Mouse (Mus musculus) G1E (cell line): ENCODE measurements around the gene Zcchc7. TPM values are rescaled to one million over a fixed set of nuclear protein-coding genes. Genes with fewer than 3 reads are reported as not detected.
A peak's percentile ranks its signal among the peaks of the same experiment; 100 is the strongest.

Experiments used
- ATAC-seq: 2 replicates; pipeline ENCODE4 v1.8.0; 2016; ENCODE audit warnings: mild to moderate bottlenecking; ENCODE audit not compliant: insufficient number of reproducible peaks, poor library complexity, low FRiP score, severe bottlenecking; ENCODE audit errors: extremely low read depth
- DNase-seq: peaks from one replicate; pipeline ENCODE4 v3.0.0; 2012; ENCODE audit warnings: low spot score
- H3K27me3 ChIP-seq: 2 replicates; pipeline ENCODE4 v1.6.1; 2012; ENCODE audit warnings: mild to moderate bottlenecking, low read length, inconsistent platforms; ENCODE audit not compliant: insufficient read depth
- H3K36me3 ChIP-seq: replicated peaks from 2 replicates; pipeline ENCODE3; 2012; ENCODE audit warnings: mild to moderate bottlenecking, inconsistent platforms
- H3K4me1 ChIP-seq: 2 replicates; pipeline ENCODE4 v1.6.1; 2012; ENCODE audit warnings: low read depth, low read length, inconsistent platforms, mixed read lengths; ENCODE audit not compliant: insufficient read depth
- H3K4me3 ChIP-seq: 2 replicates; pipeline ENCODE4 v1.5.1; 2012; ENCODE audit warnings: low read depth, mild to moderate bottlenecking, inconsistent platforms, low read length, moderate library complexity, mixed read lengths
- H3K9me3 ChIP-seq: replicated peaks from 2 replicates; pipeline ENCODE4 v1.6.1; 2012; ENCODE audit warnings: inconsistent platforms
- CTCF ChIP-seq: IDR thresholded peaks from 2 replicates; pipeline ENCODE4 v1.5.1; 2012; ENCODE audit warnings: low read depth, low read length, inconsistent platforms, mixed read lengths
- GATA1 ChIP-seq: IDR thresholded peaks from 2 replicates; pipeline ENCODE4 v1.6.1; 2012; ENCODE audit warnings: borderline replicate concordance, low read length, inconsistent platforms, mixed read lengths
- GATA2 ChIP-seq: IDR thresholded peaks from 2 replicates; pipeline ENCODE4 v1.6.1; 2012; ENCODE audit warnings: low read depth, low read length, inconsistent platforms, borderline replicate concordance
- POLR2AphosphoS5 ChIP-seq: IDR thresholded peaks from 2 replicates; pipeline ENCODE4 v1.6.1; 2012; ENCODE audit warnings: low read depth, low read length, inconsistent platforms; ENCODE audit not compliant: insufficient replicate concordance
- TAL1 ChIP-seq: conservative IDR thresholded peaks from 2 replicates; pipeline ENCODE4 v1.6.1; 2012; ENCODE audit warnings: low read depth, low read length, inconsistent platforms, mixed read lengths
- polyA plus RNA-seq: library from polyadenylated mRNA; stranded (reverse); fragments of >175 nt; gene quantifications from 2 replicates; pipeline ENCODE4 v1.2.3, GENCODE M21; 2012
- total RNA-seq, 2 experiments: library from RNA; stranded (forward) in 1 of 2; stranded (reverse) in 1 of 2; fragments of 200-1000 nt in 1 of 2; fragments of >200 nt in 1 of 2; fragmentation: Nextera tagmentation in 1 of 2; gene quantifications; 2 replicates each; pipeline ENCODE4 v1.2.3; 2014 to 2017

The Zcchc7 gene
- total and polyA plus RNA-seq, 3 experiments, result 28.6 to 129 (median 61.3) TPM

DNA sequence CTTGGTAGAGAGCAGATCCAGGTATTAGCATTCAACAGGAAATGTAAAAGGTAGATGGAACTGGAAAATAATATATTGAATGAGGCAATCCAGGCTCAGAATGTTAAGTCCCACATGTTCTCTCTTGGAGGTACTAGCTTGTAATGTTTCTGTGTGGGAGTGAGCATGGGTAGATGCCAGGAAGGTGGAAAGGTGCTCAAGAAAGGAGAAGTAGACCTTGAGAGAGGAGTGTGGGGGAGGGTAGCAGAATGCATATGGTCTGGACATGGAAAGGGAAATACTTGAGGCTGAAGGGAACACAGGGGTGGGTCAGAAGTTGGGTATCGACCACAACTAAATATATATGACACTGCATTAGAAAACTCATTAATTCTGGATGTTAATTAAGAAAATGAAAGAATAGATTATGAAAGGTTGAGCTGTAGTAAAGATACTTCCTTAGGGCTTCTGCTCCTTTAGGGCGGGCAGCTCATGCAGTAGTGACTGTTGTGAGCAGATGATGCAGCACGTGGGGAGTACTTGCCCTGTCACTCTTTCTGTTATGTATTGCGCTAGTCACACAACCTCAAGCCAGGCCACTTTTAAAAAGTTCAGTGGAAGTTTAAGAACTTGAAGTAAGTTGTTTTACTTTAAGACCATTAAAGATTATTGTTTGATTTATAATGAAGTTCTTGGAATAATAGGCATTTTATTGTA is 24.9 kb downstream of the Zcchc7 start:
- Histone ChIP-seq H3K36me3 (peaks cover 15% of the 10 kb centered on the region), H3K9me3 (no peaks in the 10 kb centered on the region), H3K27me3 (no peaks in the 10 kb centered on the region), H3K4me3 (no peak overlapping the region; the same call in 1 of the 2 replicates), H3K4me1 (peaks cover 9% of the 10 kb centered on the region)
- DNase-seq, result no peak
- peak; percentile 15; the same call in 1 of the 2 replicates for ATAC-seq
- TF ChIP-seq POLR2AphosphoS5 (no peak), GATA2 (no peak), GATA1 (no peak), TAL1 (no peak), CTCF (no peak)

DNA sequence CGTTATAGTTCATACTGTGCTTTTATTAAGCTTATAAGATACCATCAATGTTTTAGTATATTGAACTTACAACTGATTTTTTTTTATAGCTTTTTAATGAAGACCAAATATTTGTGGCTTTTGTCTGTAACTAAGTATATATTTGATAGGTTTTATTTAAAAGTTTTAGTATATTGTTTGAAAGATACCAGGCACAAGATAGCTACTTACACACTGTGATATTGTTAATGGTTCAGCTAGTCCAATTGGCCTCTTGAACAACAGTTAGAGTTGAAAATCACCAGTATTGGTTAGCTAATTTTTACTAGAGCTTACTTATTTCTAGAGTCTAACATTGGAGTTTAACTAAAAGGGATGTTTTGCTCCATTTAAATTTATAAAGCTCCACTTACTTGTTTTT is 25.8 kb downstream of the Zcchc7 start:
- ATAC-seq, result no peak
- H3K9me3 ChIP-seq, result no peaks in the 10 kb centered on the region
- TF ChIP-seq POLR2AphosphoS5, result no peak
- no peak for TF ChIP-seq TAL1
- TF ChIP-seq GATA2, result no peak
- TF ChIP-seq GATA1, result no peak
- TF ChIP-seq CTCF, result no peak
- H3K27me3 ChIP-seq, result no peaks in the 10 kb centered on the region
- peaks cover 17% of the 10 kb centered on the region for H3K36me3 ChIP-seq
- H3K4me1 ChIP-seq, result peaks cover 9% of the 10 kb centered on the region
- DNase-seq, result no peak
- no peak overlapping the region for H3K4me3 ChIP-seq

DNA sequence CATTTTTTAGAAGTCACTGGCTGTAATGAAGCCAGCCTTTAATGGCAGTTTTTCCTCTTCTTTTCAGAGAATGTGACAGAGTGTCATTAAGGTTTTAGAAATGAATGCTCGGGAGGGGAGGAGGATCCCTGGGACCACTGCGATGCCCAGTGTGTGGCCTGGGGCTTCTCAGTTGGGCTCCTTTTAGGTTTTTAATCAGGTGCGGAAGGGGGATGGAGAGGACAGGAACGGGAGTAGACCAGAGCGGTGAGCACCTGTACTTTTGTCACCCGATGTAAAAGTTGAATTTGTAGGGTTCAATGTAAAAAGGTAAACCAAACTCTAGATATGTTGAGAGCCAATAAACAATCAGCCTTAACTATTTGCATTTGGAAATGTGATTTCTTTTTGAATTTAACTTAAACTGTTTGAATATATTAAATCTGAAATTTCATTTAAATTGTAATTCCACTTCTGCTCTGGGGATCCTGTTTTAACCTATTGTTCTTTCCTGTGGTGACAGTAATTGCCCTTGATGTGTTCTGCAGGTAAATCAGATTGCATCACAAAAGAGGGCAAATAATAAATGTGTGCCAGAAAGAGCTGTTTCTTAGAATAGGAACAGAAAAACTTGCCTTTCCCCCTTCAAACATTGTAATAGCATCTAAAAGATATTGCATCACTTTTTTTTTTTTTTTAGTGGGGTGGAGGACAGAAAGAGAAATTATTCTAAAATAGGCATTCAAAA is 28.1 kb downstream of the Zcchc7 start:
- ATAC-seq (no peak), DNase-seq (no peak)
- Histone ChIP-seq H3K4me1 (peaks cover 7% of the 10 kb centered on the region), H3K9me3 (no peaks in the 10 kb centered on the region), H3K4me3 (no peak overlapping the region), H3K27me3 (no peaks in the 10 kb centered on the region), H3K36me3 (peaks cover 26% of the 10 kb centered on the region)
- TF ChIP-seq CTCF, result no peak
- no peak for TF ChIP-seq TAL1
- TF ChIP-seq POLR2AphosphoS5, result no peak
- TF ChIP-seq GATA2, result no peak
- TF ChIP-seq GATA1, result no peak

DNA sequence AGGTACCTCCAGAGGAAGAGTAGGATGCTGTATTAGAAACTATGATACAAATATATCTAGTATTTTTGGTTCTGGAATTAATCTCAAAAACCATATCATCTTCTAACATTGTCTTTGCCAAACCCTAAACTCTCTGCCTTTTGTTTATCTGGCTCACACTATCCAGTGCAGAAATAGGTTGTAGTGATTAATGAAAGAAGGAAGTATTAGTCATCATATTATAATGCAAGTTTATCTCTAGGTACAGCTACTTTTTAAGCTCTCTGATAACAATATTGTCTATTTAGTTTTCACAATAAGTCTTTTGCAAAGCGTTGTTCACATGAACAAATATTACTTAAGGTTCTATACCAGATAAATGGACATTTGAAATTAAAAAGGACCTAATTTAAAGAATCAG is 57.2 kb downstream of the Zcchc7 start:
- no peaks in the 10 kb centered on the region for H3K27me3 ChIP-seq
- peaks cover 21% of the 10 kb centered on the region for H3K36me3 ChIP-seq
- ATAC-seq (peak; percentile 63), DNase-seq (peak; percentile 3)
- H3K9me3 ChIP-seq, result no peaks in the 10 kb centered on the region
- no peak for TF ChIP-seq GATA1
- no peak for TF ChIP-seq GATA2
- peak; percentile 60 for TF ChIP-seq TAL1
- no peak overlapping the region for H3K4me3 ChIP-seq
- peaks cover 36% of the 10 kb centered on the region for H3K4me1 ChIP-seq

DNA sequence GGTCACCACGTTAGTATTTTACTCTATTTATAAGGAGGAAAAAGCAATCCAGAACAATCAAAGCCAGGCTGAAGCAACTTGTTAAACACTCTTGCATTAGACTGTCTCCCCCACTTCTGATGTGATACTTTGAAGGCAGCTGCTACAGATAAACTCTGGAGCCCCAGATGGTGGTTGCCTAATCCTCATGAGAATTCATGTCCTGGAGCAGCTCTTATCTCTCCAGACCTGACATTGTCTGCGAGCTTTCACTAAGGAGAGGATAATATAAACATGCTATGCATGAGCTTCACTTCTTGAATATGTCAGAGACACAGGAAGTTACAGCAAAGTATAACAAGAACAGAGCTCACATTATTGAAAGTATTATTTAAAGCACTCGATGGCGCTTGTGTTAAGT is 58.1 kb downstream of the Zcchc7 start:
- ATAC-seq, result peak; percentile 84
- Histone ChIP-seq H3K4me3 (no peak overlapping the region), H3K36me3 (peaks cover 25% of the 10 kb centered on the region), H3K9me3 (no peaks in the 10 kb centered on the region), H3K27me3 (no peaks in the 10 kb centered on the region), H3K4me1 (peaks cover 36% of the 10 kb centered on the region)
- TF ChIP-seq TAL1 (peak; percentile 88), POLR2AphosphoS5 (no peak)
- DNase-seq, result peak; percentile 11

DNA sequence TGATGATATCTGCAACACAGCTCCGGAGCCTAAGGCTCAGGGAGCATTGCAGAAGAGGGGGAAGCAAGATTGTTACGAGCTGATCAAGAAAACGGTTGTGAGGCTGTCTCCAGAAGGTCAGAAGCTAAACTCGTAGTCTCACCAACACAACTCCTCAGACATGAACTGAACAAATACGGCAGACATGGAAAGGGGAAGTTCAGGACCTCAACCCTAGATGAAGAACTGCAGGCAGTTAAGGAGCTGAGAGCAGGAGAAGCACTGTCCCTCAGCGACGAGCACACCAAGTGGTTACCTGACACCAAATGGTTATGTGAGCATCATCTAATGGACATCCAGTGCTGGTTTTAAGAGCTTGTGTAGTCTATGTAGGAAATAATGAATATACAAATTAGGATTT is 60.9 kb downstream of the Zcchc7 start:
- no peak overlapping the region for H3K4me3 ChIP-seq
- H3K27me3 ChIP-seq, result no peaks in the 10 kb centered on the region
- DNase-seq (no peak), ATAC-seq (no peak)
- H3K9me3 ChIP-seq, result no peaks in the 10 kb centered on the region
- peaks cover 33% of the 10 kb centered on the region for H3K4me1 ChIP-seq
- TF ChIP-seq POLR2AphosphoS5 (no peak), GATA2 (no peak), TAL1 (no peak), GATA1 (no peak), CTCF (no peak)
- peaks cover 32% of the 10 kb centered on the region for H3K36me3 ChIP-seq

DNA sequence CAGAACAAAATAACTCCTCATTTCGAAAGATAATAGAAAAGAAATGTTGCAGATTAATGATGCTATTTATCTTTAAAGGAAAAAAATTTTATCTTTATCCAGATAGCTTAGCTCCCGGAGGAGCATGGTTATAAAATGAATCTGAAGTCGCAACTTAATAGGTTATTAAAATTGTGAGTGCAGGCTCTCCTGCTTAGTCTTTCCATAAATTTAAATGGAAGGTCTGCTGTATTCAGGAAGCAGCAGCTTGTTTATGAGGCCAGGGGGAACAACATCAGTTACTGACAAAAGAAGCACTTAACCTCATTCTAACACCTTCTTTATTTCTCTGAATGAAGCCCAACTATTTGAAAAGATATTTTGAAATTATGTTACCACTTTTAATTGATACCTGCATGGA is 74.9 kb downstream of the Zcchc7 start:
- DNase-seq (no peak), ATAC-seq (no peak)
- Histone ChIP-seq H3K9me3 (no peaks in the 10 kb centered on the region), H3K4me1 (no peaks in the 10 kb centered on the region), H3K27me3 (no peaks in the 10 kb centered on the region), H3K4me3 (no peak overlapping the region), H3K36me3 (peaks cover 9% of the 10 kb centered on the region)
- no peak for TF ChIP-seq POLR2AphosphoS5
